20 mouse cellular contexts compared by ENCODE assay signal in genomic region chr1:166381821-166382220, GRCm38 (mm10). TPM values are rescaled to one million over a fixed set of nuclear protein-coding genes. Genes with fewer than 3 reads are reported as not detected.
A peak's percentile ranks its signal among the peaks of the same experiment; 100 is the strongest.
DNase-seq lines count a peak whose midpoint lies in the region; ATAC-seq and TF ChIP-seq lines count a peak whose summit lies in the region.
"Had no signal": no experiment of that assay in that cellular context is flagged by ENCODE, and none has a peak within 500 bp of the region (broad histone marks: within the 10 kb centered on the region; RNA-seq: fewer than 3 reads in every experiment).

No protein-coding gene starts in this region.

- H3K36me3 ChIP-seq in intestine, embryonic 14.5 days (ENCODE audit: control insufficient read depth, insufficient read depth, low read length), result peaks cover 37% of the 10 kb centered on the region
- H3K36me3 ChIP-seq in intestine, embryonic 16.5 days (ENCODE audit: control insufficient read depth, insufficient read depth, low read length), result 0 out of 2 replicates have a peak, but pooled peaks cover 9% of the 10 kb centered on the region
- peaks cover 42% of the 10 kb centered on the region for H3K36me3 ChIP-seq in neural tube, embryonic 13.5 days

- no peak for ATAC-seq in intestine, embryonic 14.5 days (replicated peaks; ENCODE audit: low FRiP score, low TSS enrichment, low read depth)
- ATAC-seq in intestine, embryonic 16.5 days, result no peak
- no peak for ATAC-seq in neural tube, embryonic 13.5 days (ENCODE audit: low read depth)
- ATAC-seq: forebrain, postnatal 0 days had no signal

- no peaks in the 10 kb centered on the region for H3K9me3 ChIP-seq in intestine, embryonic 14.5 days (ENCODE audit: control insufficient read depth, low read length)
- H3K9me3 ChIP-seq in intestine, embryonic 16.5 days (ENCODE audit: control insufficient read depth, low read length), result no peaks in the 10 kb centered on the region
- H3K9me3 ChIP-seq in neural tube, embryonic 13.5 days, result no peaks in the 10 kb centered on the region
- H3K9me3 ChIP-seq: megakaryocyte, embryonic 14.5 days had no signal

- 0 out of 2 replicates have a peak overlapping the region, but pooled peaks have one; percentile 13 for H3K9ac ChIP-seq in intestine, embryonic 14.5 days (ENCODE audit: low read length)
- H3K9ac ChIP-seq in intestine, embryonic 16.5 days (ENCODE audit: low read depth, low read length), result no peak overlapping the region
- peak overlapping the region; percentile 99 for H3K9ac ChIP-seq in neural tube, embryonic 13.5 days
- H3K9ac ChIP-seq: forebrain, postnatal 0 days had no signal

- H3K27me3 ChIP-seq in intestine, embryonic 14.5 days (replicated peaks; ENCODE audit: control insufficient read depth, insufficient read depth, low read length), result no peaks in the 10 kb centered on the region
- no peaks in the 10 kb centered on the region for H3K27me3 ChIP-seq in intestine, embryonic 16.5 days (replicated peaks; ENCODE audit: control insufficient read depth, insufficient read depth, low read length)
- H3K27me3 ChIP-seq in neural tube, embryonic 13.5 days, result no peaks in the 10 kb centered on the region
- H3K27me3 ChIP-seq: megakaryocyte, embryonic 14.5 days had no signal

- no peak for TF ChIP-seq CTCF in layer of hippocampus, adult 2 months (conservative IDR thresholded peaks at IDR 0.05)

- H3K4me2 ChIP-seq in intestine, embryonic 14.5 days (ENCODE audit: low read length), result no peak overlapping the region
- no peak overlapping the region for H3K4me2 ChIP-seq in intestine, embryonic 16.5 days (ENCODE audit: low read depth, low read length)
- peak overlapping the region; percentile 65; the same call in 1 of the 2 replicates for H3K4me2 ChIP-seq in neural tube, embryonic 13.5 days

- H3K4me1 ChIP-seq in intestine, embryonic 14.5 days (replicated peaks; ENCODE audit: control insufficient read depth, insufficient read depth, low read length), result peaks cover 18% of the 10 kb centered on the region
- H3K4me1 ChIP-seq in intestine, embryonic 16.5 days (ENCODE audit: control insufficient read depth, insufficient read depth, low read length), result peaks cover 20% of the 10 kb centered on the region
- peaks cover 24% of the 10 kb centered on the region for H3K4me1 ChIP-seq in neural tube, embryonic 13.5 days (replicated peaks)

- peak; percentile 86 for DNase-seq in heart, adult 11 months
- no peak for DNase-seq in heart, adult 18-20 months
- no peak for DNase-seq in intestine, embryonic 14.5 days (ENCODE audit: low spot score)
- no peak for DNase-seq in neural tube, embryonic 10.5 days (ENCODE audit: extremely low spot score, low spot score)
- DNase-seq in layer of hippocampus, adult 2 months (ENCODE audit: low spot score in 2 of 2), result no peak
- DNase-seq in right cerebral cortex, postnatal 25 days, result no peak
- DNase-seq: cerebellum, adult 11 months; cerebellum, postnatal 25 days; forebrain, postnatal 0 days; gastrocnemius, postnatal 10 days; heart, postnatal 14 days; kidney, adult 2 months; kidney, postnatal 4 days; layer of hippocampus, postnatal 36 days; lung, postnatal 10 days; thymus, postnatal 14 days had no signal

- WGBS in intestine, embryonic 14.5 days, result 56% methylated on average over 5 of the region's 5 CpGs
- 60% methylated on average over 5 of the region's 5 CpGs for WGBS in intestine, embryonic 16.5 days
- 73% methylated on average over 5 of the region's 5 CpGs for WGBS in neural tube, embryonic 13.5 days

- H3K4me3 ChIP-seq in intestine, embryonic 14.5 days (ENCODE audit: low read depth, low read length), result no peak overlapping the region
- no peak overlapping the region for H3K4me3 ChIP-seq in intestine, embryonic 16.5 days (ENCODE audit: low read length)
- no peak overlapping the region for H3K4me3 ChIP-seq in neural tube, embryonic 13.5 days
- H3K4me3 ChIP-seq in layer of hippocampus, adult 2 months, result no peak overlapping the region
- H3K4me3 ChIP-seq: megakaryocyte, embryonic 14.5 days had no signal

- H3K27ac ChIP-seq in intestine, embryonic 14.5 days (ENCODE audit: low read depth), result no peak overlapping the region
- H3K27ac ChIP-seq in intestine, embryonic 16.5 days (ENCODE audit: low read length), result no peak overlapping the region
- H3K27ac ChIP-seq in neural tube, embryonic 13.5 days (replicated peaks), result no peak overlapping the region
- no peak overlapping the region for H3K27ac ChIP-seq in layer of hippocampus, adult 2 months
- H3K27ac ChIP-seq: stomach, postnatal 0 days had no signal

RNA-seq across cellular contexts. Expression of gene Tada1, which starts 2.9 kb away (rescaled TPM):
- 1 to 10 TPM; 8.5 to 8.8 TPM for total RNA-seq in heart, adult 18-20 months (2021)
- 46.2 and 55.8 TPM in 2 replicates for polyA plus RNA-seq in intestine, embryonic 14.5 days (2014; fragmentation: Nextera tagmentation; extraction: Ambion mirVana)
- 39.2 and 41.8 TPM in 2 replicates for polyA plus RNA-seq in intestine, embryonic 16.5 days (2015; fragmentation: Nextera tagmentation; extraction: Ambion mirVana)
- polyA plus RNA-seq in neural tube, embryonic 13.5 days (2015; fragmentation: Nextera tagmentation; extraction: Ambion mirVana), result 72.1 and 73.1 TPM in 2 replicates
- total RNA-seq in layer of hippocampus, adult 2 months (2021), result 10 to 100 TPM; 35.2 to 38.2 TPM

RNA-seq across cellular contexts. Expression of gene Pogk, which starts 27.8 kb away (rescaled TPM):
- total RNA-seq in heart, adult 18-20 months (2021), result 10 to 100 TPM; 13.8 to 14.1 TPM
- 16.5 and 21.4 TPM in 2 replicates for polyA plus RNA-seq in intestine, embryonic 14.5 days (2014; fragmentation: Nextera tagmentation; extraction: Ambion mirVana)
- 6.6 and 7.9 TPM in 2 replicates for polyA plus RNA-seq in intestine, embryonic 16.5 days (2015; fragmentation: Nextera tagmentation; extraction: Ambion mirVana)
- polyA plus RNA-seq in neural tube, embryonic 13.5 days (2015; fragmentation: Nextera tagmentation; extraction: Ambion mirVana), result 34.4 and 36.6 TPM in 2 replicates
- 10 to 100 TPM; 29.7 to 36.1 TPM for total RNA-seq in layer of hippocampus, adult 2 months (2021)
